Mouse (Mus musculus) ES-Bruce4 (cell line): ENCODE measurements at regions not wholly inside any gene's neighbourhood (a gene's known extent, or its start where the extent isn't known, plus 50 kb on each side); places are given as distances from the start of the nearest gene placed in this dataset.

ENCODE experiments used
- H3K27ac ChIP-seq: 2 replicates; pipeline ENCODE4 v1.5.1; 2012; ENCODE audit warnings: low read length, inconsistent platforms; ENCODE audit not compliant: insufficient read depth
- H3K27me3 ChIP-seq: 2 replicates; pipeline ENCODE4 v1.6.1; 2012; ENCODE audit warnings: mild to moderate bottlenecking, low read length, inconsistent platforms; ENCODE audit not compliant: control insufficient read depth, poor library complexity, insufficient read depth, severe bottlenecking
- H3K36me3 ChIP-seq: 2 replicates; pipeline ENCODE4 v1.6.1; 2012; ENCODE audit warnings: inconsistent platforms, mild to moderate bottlenecking, low read length, moderate library complexity; ENCODE audit not compliant: control insufficient read depth, poor library complexity, insufficient read depth, severe bottlenecking
- H3K4me1 ChIP-seq: one replicate; pipeline ENCODE4 v1.8.1; 2011; ENCODE audit warnings: low read length; ENCODE audit not compliant: control insufficient read depth, insufficient read depth
- H3K4me3 ChIP-seq: 2 replicates; pipeline ENCODE4 v1.5.1; 2011; ENCODE audit warnings: low read depth, mild to moderate bottlenecking, low read length
- H3K9ac ChIP-seq: 2 replicates; pipeline ENCODE4 v1.6.1; 2012; ENCODE audit warnings: low read depth, mild to moderate bottlenecking, inconsistent platforms; ENCODE audit not compliant: poor library complexity, severe bottlenecking
- H3K9me3 ChIP-seq: replicated peaks from 2 replicates; pipeline ENCODE4 v1.6.1; 2012; ENCODE audit warnings: mild to moderate bottlenecking, low read length, inconsistent platforms; ENCODE audit not compliant: control insufficient read depth, poor library complexity, insufficient read depth, severe bottlenecking
- CTCF ChIP-seq: IDR thresholded peaks from one replicate; pipeline ENCODE4 v1.8.1; 2011; ENCODE audit warnings: low read depth, low read length
- EP300 ChIP-seq: IDR thresholded peaks from 2 replicates; pipeline ENCODE4 v1.6.1; 2011; ENCODE audit warnings: low read depth, low read length; ENCODE audit not compliant: insufficient read depth
- POLR2A ChIP-seq: IDR thresholded peaks from one replicate; pipeline ENCODE4 v1.8.1; 2011; ENCODE audit warnings: low read length; ENCODE audit not compliant: insufficient read depth

DNA sequence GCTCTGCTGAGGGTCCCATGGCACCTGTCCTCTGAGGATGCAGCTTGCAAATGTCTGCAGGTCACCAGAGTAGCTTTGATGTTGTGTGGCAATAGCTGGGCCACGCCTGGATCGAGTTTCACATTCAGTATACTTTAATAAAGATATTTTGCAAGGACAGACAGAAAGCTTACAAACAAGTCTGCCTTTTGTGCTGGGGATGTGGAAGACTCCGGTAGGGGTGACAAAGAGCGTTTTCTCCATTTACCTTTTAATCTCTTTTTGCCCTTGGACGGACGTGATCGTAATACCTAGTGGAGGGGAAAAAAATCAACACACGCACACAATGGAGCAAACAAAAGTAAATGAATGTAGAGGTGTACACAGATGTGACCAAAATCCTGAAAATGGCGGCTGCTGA is 75.3 kb upstream of the Unc5a start:
- H3K4me3 ChIP-seq: no peak overlapping the region
- no peaks in the 10 kb centered on the region for H3K9me3 ChIP-seq
- H3K9ac ChIP-seq: no peak overlapping the region
- H3K36me3 ChIP-seq: no peaks in the 10 kb centered on the region
- H3K27ac ChIP-seq: no peak overlapping the region
- no peaks in the 10 kb centered on the region for H3K4me1 ChIP-seq
- TF ChIP-seq EP300 (no peak), POLR2A (no peak), CTCF (no peak)
- no peaks in the 10 kb centered on the region for H3K27me3 ChIP-seq

DNA sequence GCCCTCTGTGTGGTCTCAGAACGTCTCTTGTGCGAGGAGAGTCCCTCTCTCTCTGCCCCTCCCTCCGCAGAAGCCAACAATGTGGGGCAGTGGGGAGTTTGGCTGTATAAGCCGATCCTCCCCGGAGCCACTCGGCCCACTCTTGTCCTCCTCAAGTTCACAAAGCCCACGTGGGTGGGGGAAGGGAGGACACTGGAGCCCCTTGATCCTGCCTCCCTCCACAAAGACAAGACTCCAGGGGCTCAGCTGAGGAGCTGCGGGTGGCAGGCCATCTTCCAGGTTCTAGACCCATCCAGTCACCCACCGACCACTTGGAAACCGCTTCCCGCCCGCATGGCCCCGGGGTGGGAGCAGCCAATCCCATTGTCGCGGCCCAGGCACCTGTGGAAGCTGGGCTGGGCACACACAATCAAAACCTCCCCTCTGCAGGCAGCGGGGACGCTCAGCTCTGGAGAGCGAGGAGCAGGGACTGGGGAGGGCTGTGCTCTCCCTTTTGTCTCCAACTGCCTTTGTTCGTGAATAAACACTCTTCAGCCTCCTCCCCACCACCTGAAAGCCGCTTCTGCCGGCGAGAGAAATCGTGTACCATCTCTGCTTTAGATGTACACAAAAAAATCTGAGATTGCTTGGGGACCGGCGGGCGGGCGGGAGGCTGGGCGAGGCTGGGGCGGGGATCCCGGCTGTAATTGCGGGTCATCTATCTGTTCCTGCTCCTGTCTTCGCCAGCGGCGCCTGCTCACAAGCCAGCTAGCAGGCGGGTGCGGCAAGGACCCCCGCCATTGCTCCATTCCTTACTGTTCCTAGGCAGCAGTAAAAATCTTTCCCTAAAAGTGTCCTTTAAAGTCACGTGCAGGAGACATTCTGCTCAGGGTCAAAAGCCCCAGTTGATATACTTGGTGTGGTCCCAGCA is 74.7 kb upstream of the Unc5a start:
- peak overlapping the region; percentile 42; the same call in 1 of the 2 replicates for H3K9ac ChIP-seq
- no peak overlapping the region for H3K27ac ChIP-seq
- H3K4me1 ChIP-seq: no peaks in the 10 kb centered on the region
- H3K9me3 ChIP-seq: no peaks in the 10 kb centered on the region
- no peaks in the 10 kb centered on the region for H3K27me3 ChIP-seq
- peak overlapping the region; percentile 51 for H3K4me3 ChIP-seq
- TF ChIP-seq EP300: no peak
- TF ChIP-seq POLR2A: no peak
- no peak for TF ChIP-seq CTCF
- no peaks in the 10 kb centered on the region for H3K36me3 ChIP-seq

DNA sequence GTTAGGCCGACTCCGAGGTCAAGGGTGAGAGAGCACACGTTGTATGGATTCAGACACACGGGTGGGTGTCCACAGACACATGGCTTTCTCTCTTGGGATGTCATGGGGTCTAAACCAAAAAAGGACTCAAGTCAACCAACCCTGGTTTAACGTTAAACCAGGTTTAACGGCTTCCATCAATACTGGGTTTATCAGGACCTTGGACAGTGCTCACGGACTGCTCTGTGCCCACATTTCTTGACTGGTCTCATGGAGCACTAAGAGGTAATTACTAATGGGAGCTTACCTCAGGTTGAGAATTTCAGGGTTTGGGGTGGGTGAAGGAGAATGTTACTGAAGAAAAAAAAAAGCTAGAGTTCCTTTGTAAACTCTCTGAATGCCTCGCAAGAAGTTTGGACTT is 72.7 kb upstream of the Unc5a start:
- H3K27me3 ChIP-seq: no peaks in the 10 kb centered on the region
- no peak overlapping the region for H3K4me3 ChIP-seq
- no peaks in the 10 kb centered on the region for H3K36me3 ChIP-seq
- TF ChIP-seq POLR2A (no peak), CTCF (no peak), EP300 (no peak)
- no peak overlapping the region for H3K27ac ChIP-seq
- H3K9ac ChIP-seq: no peak overlapping the region
- H3K9me3 ChIP-seq: no peaks in the 10 kb centered on the region
- no peaks in the 10 kb centered on the region for H3K4me1 ChIP-seq

DNA sequence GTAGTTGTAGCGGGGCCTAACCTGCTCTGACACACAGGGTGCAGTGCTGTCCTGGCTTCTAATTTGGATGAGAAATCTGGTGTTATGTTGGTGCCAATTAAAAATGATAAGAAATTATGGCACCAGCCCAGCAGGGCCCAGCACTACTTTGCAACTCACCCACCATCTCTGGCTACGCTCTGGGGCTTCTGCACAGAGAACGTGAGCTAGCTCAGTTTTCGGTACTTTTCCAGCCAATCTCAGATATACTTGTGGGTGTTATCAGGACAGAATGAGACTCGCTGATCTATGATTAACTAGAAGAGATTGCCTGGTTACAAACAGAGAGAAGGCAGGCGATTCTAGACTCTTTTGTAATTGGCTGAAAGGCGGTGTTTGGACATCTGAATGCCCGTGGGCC is 71.6 kb upstream of the Unc5a start:
- TF ChIP-seq EP300 (no peak), POLR2A (no peak), CTCF (no peak)

DNA sequence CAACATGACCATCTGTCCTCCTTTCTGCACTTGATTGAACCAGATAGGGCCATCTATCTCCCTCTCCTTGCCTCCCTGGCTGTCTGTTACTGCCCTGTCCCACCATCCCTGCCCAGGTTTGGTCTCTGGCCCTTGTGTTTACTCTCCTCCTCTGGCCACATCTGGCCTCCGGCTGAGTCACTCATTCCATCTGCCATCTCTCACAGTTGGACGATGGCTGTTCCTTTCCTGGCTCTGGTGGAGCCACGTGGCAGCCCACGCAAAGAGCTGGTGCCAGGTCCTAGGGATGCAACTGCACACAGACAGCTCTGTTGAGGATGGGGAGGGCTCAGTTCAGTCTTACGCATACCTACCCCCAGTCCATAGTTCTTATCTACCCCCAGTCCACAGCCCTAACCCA is 69.9 kb upstream of the Unc5a start:
- Histone ChIP-seq H3K27ac (no peak overlapping the region), H3K27me3 (no peaks in the 10 kb centered on the region), H3K4me1 (no peaks in the 10 kb centered on the region), H3K36me3 (no peaks in the 10 kb centered on the region), H3K9me3 (no peaks in the 10 kb centered on the region), H3K9ac (no peak overlapping the region), H3K4me3 (no peak overlapping the region)
- no peak for TF ChIP-seq POLR2A
- no peak for TF ChIP-seq EP300
- no peak for TF ChIP-seq CTCF

More for the DNA sequence above, 71.6 kb upstream of the Unc5a start:
- no peaks in the 10 kb centered on the region for H3K4me1 ChIP-seq
- H3K4me3 ChIP-seq: no peak overlapping the region
- H3K9me3 ChIP-seq: no peaks in the 10 kb centered on the region
- H3K36me3 ChIP-seq: no peaks in the 10 kb centered on the region
- H3K27me3 ChIP-seq: no peaks in the 10 kb centered on the region
- H3K9ac ChIP-seq: no peak overlapping the region
- no peak overlapping the region for H3K27ac ChIP-seq

DNA sequence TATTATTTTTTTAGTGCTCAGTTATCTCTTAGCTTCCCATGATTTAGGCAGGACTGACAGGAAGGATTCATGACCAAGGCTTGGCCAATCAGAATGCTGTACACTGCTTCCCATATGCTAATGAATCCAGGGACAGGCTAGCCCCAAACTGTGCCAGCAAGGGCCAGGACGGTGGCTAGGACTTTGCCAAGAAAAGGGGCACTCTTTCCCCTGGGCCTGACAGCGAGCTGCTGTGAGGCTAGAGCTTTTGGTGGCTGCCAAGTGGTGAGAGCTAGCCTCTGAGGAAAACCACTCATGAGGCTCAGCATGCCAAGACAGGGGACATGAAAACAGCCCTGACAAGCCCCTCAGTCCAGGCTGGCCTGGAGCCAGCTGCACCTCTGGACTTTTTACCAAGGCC is 69.0 kb upstream of the Unc5a start:
- H3K4me3 ChIP-seq: no peak overlapping the region
- no peaks in the 10 kb centered on the region for H3K4me1 ChIP-seq
- no peaks in the 10 kb centered on the region for H3K9me3 ChIP-seq
- TF ChIP-seq CTCF (no peak), EP300 (no peak), POLR2A (no peak)
- H3K27ac ChIP-seq: no peak overlapping the region
- no peak overlapping the region for H3K9ac ChIP-seq
- no peaks in the 10 kb centered on the region for H3K36me3 ChIP-seq
- H3K27me3 ChIP-seq: no peaks in the 10 kb centered on the region
